Mouse (Mus musculus): ENCODE data around the gene Tmem120b.

The Tmem120b gene

GRCm38 (mm10) chr5:123162942-123163341 lies 94.7 kb downstream of the Tmem120b start:
- no peak for DNase-seq

DNA sequence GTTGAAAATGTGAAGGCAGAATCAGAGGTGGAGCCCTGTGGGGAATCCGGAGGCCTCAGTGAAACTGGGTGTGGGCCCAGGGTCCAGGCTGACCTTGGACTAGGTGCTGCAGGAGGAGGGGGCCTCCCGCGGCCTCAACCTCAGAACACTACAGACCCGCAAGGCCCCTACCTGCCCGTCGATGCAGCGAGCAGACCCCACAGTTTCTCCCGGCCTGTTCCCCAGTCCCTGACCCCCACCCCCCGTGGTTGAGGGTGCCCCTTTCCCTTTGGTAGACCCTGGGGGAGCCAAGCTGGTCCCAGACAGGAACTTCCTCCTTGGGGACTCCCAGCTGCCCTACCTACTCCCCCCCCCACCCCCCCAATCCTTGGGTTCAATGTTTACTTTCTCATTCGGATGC lies 98.2 kb downstream of the Tmem120b start:
- no peak for DNase-seq

Data from cerebellum, adult 9-10 months (tissue).